Mouse (Mus musculus) small intestine, adult 2 months (tissue): ENCODE measurements around the gene Bub1b.

Source experiments
- CTCF ChIP-seq: fragments of 200-500 bp; IDR thresholded peaks from 2 replicates; pipeline ENCODE4 v1.5.1; 2012; ENCODE audit warnings: low read depth, mild to moderate bottlenecking, control low read depth, inconsistent platforms, low read length, moderate library complexity, mixed read lengths; ENCODE audit not compliant: insufficient replicate concordance, insufficient read length; ENCODE audit errors: extremely low read depth
- POLR2A ChIP-seq: fragments of 200-500 bp; IDR thresholded peaks from 2 replicates; pipeline ENCODE4 v1.6.1; 2012; ENCODE audit warnings: low read depth, mild to moderate bottlenecking, control low read depth, inconsistent platforms, low read length, moderate library complexity

DNA sequence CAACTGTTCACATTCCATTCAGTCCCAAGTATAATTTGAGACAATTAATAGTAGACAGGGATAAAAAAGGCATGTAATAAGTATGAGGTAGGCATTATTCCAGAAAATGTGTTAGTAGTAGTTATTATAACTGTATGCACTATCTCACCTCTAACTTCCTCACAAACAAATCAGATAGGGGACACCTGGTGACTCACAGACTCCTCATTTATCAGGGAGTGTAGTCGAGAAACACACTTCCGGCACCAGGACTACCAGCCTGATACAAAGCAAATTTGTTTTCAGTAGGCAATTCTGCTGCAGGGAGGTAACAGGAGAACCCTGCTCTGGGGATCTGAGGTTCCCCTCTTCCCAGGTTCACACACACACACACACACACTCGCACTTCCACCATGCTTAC, 24.9 kb upstream of the Bub1b start:
- TF ChIP-seq CTCF, result no peak
- no peak for TF ChIP-seq POLR2A
